Mouse (Mus musculus): Measurements from ENCODE around the gene Grip2.

DNA sequence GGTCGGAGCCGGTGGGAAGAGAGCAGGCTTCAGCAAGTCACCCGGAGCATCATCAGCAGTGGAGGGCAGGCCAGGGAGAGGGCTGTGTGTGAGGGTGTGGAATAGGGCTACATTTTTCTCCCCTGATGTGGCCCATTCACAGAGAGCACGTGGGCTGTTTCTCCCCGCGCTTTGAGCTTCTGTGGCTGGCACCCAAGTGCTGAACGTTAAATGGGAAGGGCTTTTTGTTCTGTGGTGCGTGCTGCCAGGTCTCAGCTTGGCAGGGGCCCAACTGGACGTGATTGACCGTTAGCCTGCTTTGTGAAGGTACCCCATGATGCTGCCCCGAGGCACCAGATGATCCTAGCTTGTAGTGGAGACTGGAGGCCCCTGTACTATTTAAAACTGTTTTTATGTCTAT is 94.9 kb downstream of the Grip2 start:
- TF ChIP-seq POLR2A (IDR thresholded peaks at IDR 0.05; ENCODE audit: insufficient read depth, low read depth, low read length) (no peak), CTCF (IDR thresholded peaks at IDR 0.05; ENCODE audit: insufficient read depth, low read depth, low read length) (no peak)

Data from olfactory bulb, adult 2 months (tissue).